Mouse (Mus musculus) layer of hippocampus, adult 18-20 months (tissue): Measurements from ENCODE around the gene Asb3. TPM values are rescaled to one million over a fixed set of nuclear protein-coding genes. Genes with fewer than 3 reads are reported as not detected.

Source experiments
- DNase-seq, 2 experiments: peaks; one replicate each; pipeline ENCODE4 v3.0.0; 2022; ENCODE audit warnings: low spot score in 2 of 2
- long read RNA-seq: library from polyadenylated mRNA; stranded (forward); transcript quantifications from one replicate; pipeline ENCODE4 v2.0.0, GENCODE M21; 2021
- total RNA-seq, 2 experiments: library from RNA; stranded (reverse); gene quantifications; 2 replicates each; pipeline ENCODE4 v1.2.3; 2021

The Asb3 gene
- total RNA-seq, result 10 to 100 TPM; 17.4 to 21.1 TPM
- long read RNA-seq, transcript Asb3-201 (10 exons, 3,228 nt), result major isoform, 16 of 26 reads
- long read RNA-seq, partial matches to known transcripts, result 0 of 26 reads
- long read RNA-seq, other reads (novel, unspliced or antisense), result 9 of 26 reads

- DNase-seq, result peak; percentile 60 to 77
These were observed at the start of gene Asb3, which contains the start of gene Gpr75 for GRCm38 (mm10) chr11:30885171-30885871. TSS of gene Asb3 (plus strand) at chr11:30885416. TSS of gene Gpr75 (plus strand) at chr11:30885358.

DNA sequence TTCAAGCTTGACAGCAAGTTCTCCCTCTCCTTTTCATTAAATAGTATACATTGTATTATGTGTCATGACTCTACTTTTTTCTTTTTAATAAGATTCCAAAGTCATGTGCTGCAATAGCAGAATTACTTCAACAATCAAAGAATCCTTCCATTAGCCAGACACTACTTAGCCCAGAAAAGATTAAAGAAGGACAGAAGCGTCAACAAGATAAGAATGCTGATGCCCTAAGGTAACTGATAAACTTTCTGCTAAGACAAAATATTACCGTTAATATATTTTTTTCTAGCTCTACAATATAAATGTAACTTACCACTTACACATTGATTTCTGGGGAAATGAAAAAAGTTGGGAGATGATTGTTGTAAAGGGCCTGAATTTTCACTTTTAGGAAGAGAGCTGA is 46.4 kb upstream of the Asb3 start:
- no peak for DNase-seq

GRCm38 (mm10) chr11:30844355-30844754 is 40.9 kb upstream of the Asb3 start:
- DNase-seq, result no peak

DNA sequence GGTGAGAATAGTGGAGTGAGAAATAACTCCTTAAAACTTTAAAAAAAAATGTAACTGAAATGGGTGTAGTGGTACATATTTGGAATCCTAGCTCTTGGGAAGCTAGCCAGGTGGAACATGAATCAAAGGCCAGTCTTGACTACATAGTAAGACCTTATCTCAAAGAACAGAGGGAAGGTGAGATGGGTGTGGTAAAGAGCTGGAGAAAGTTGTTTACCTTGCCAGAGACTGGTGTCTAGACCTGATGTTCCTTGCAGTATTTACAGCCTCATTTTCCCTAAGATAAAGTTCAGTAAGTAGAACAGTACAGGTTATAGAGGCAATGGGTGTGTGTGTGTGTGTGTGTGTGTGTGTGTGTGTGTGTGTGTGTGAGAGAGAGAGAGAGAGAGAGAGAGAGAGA is 12.8 kb upstream of the Asb3 start:
- no peak for DNase-seq

- DNase-seq, result no peak
These were observed 2.9 kb downstream of the Asb3 start for GRCm38 (mm10) chr11:30888153-30888552.

- DNase-seq, result no peak
These were observed 11.0 kb downstream of the Asb3 start for GRCm38 (mm10) chr11:30896201-30896600.

- no peak for DNase-seq
These were observed 14.1 kb downstream of the Asb3 start for GRCm38 (mm10) chr11:30899312-30899711.

- DNase-seq, result no peak
These were observed 27.1 kb downstream of the Asb3 start for GRCm38 (mm10) chr11:30912311-30912710.

DNA sequence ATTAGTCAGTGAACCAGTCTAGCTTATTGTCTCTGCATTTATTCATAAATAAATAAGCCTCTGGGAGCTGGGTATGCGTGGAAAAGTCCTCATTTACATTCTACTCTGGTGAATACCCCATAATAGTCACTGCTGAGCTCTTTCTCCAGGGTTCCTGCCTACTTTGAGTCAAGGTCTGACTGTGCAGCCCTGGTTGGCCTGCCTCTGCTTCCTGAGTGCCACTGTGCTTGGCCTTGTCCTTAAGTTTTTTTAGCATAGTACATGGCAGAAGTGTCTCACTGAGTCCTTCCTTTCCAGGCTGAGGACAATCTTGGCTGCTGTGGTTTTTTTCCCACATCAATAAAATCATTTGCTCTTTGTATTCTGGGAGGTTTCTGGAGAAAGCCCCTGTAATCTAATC is 35.4 kb downstream of the Asb3 start:
- no peak for DNase-seq

DNA sequence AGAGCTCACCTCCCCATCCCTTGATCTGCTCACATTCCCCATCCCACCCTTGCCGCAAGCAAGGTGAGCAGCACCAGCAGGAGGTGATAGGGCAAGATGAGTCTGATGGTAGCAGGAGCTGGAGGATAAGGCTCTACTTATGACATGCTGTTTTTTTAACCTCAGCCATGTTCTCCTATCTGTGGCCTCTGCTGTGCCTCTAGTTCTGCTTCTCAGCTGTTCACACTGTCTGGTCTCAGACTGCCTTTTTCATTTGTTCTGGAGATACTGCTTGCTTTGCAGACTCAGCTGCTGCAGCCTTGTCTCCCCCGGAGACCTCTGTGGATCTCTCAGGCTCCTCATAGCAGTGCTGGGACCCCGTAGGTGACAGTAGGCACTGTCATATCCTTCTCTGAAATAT is 38.1 kb downstream of the Asb3 start:
- no peak for DNase-seq

DNA sequence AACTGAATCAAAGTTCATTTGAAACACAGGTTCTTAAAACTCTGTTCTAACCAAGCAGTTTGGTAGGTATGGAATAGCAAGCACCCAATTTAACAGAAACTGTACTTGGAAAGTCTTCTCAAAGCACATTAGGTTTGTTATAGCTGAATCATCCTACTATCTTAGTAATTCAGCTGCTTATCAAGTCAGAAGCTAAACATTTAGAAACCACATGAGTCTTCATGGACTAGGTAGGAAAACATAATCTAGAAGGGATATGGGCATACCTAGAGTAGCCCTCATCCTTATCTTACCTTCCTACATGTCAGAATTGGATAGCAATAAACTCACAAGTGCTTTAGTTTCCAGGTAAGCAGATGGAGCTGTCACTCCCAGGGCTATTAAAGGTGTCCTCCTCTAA is 42.9 kb downstream of the Asb3 start:
- DNase-seq, result no peak

DNA sequence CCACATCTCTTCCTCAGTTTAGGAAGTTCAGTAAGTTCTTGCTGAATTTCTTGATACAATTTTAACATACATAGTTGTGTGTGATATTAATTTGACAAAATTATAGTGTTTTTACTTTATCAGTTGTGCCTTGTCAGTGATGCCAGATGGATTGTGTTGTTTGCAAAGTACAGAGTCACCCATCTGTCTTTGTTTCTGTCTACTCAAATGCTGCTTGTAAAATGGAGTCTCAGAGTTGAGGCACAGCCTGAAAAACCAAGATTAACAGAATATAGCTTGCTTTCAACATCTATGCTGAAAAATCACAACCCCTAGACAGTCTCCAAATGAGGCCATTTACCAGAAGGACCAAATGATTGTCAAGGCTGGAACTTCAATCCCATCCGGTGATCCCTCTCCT is 43.3 kb downstream of the Asb3 start:
- DNase-seq, result peak; percentile 10 to 63

DNA sequence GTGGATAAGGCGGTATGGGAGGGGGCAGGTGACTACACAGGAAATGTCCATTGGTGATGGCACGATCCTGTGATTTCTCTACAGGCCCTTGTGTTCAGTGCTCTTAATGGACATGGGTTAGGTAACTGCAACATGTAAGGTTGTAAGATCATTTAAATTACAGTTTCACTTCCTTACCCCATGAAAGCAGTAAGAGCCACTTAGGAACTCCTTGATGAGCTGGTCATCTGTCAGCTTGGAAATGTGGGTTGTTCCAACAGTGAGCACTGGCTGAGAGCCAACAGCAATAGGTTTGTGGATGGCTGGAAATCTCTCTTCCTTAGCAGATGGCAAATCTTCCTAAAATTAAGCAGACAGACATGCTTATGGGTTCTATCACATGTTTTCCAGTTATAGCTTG is 58.3 kb downstream of the Asb3 start:
- no peak for DNase-seq

GRCm38 (mm10) chr11:30952829-30953228 is 67.6 kb downstream of the Asb3 start:
- no peak for DNase-seq

- DNase-seq, result peak; percentile 30 to 45
These were observed 68.4 kb downstream of the Asb3 start for GRCm38 (mm10) chr11:30953469-30954154.

GRCm38 (mm10) chr11:30954279-30954725 is 69.1 kb downstream of the Asb3 start, which contains the start of gene Erlec1:
TSS of gene Erlec1 (minus strand) at chr11:30954335.
- DNase-seq, result peak; percentile 87 to 94

GRCm38 (mm10) chr11:30985237-30985636 is 100.0 kb downstream of the Asb3 start:
- DNase-seq, result no peak

GRCm38 (mm10) chr11:30985877-30986624 is 100.8 kb downstream of the Asb3 start, which contains the start of gene Chac2:
TSS of gene Chac2 (minus strand) at chr11:30986350.
- DNase-seq, result peak; percentile 77 to 91

DNA sequence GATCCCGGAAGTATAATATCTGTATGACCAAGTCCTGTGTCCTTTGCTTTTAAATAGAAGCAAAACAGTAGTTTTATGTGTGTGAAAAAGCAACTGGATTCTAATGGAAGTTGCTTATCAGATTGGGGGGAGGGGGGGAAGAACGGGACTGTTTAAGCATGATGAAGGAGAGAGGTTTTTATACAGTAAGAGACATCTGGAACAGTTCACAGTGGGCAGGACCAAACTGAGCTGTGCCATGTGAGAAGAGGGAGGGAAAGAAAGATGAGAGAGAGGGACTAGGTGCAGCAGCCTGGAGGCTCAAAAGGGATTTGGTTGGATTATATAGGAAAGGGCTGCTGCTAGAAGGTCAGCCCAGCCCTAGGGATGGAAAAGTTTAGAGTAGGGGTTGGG is 101.4 kb downstream of the Asb3 start:
- no peak for DNase-seq

- no peak for DNase-seq
These were observed 111.5 kb downstream of the Asb3 start for GRCm38 (mm10) chr11:30996670-30997069.

DNA sequence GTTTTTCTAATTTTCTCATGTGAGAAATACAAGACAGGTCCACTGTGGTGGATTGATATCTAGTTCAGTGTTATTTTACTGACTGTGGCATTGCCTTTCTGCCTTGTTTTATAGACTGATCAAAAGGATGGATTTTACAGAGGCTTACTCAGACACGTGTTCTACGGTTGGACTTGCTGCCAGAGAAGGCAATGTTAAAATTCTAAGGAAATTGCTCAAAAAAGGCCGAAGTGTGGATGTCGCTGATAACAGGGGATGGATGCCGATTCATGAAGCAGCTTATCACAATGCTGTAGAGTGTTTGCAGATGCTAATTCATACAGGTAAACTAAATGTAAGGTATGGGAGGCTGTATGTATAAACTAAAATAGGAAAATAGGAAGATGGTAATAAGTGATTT is 113.0 kb downstream of the Asb3 start:
- DNase-seq, result no peak

- no peak for DNase-seq
These were observed 113.5 kb downstream of the Asb3 start for GRCm38 (mm10) chr11:30998704-30999103.
